Mouse (Mus musculus) kidney, postnatal 0 days (tissue): ENCODE measurements around the gene Mllt3. TPM values are rescaled to one million over a fixed set of nuclear protein-coding genes. Genes with fewer than 3 reads are reported as not detected.

Experiments
- ATAC-seq: fragments of 200-750 bp; cut with Nextera tagmentation; replicated peaks from 2 replicates; pipeline ENCODE4 v1.8.0; 2017; ENCODE audit warnings: low read depth, moderate number of reproducible peaks, moderate TSS enrichment, moderate library complexity; ENCODE audit not compliant: low FRiP score
- DNase-seq: peaks from one replicate; pipeline ENCODE4 v3.0.0-alpha.2; 2016; ENCODE audit warnings: low spot score
- H3K27ac ChIP-seq: fragments of 300-500 bp; sonication (generic); 2 replicates; pipeline ENCODE4 v1.5.1; 2014; ENCODE audit warnings: mild to moderate bottlenecking
- H3K27me3 ChIP-seq: fragments of 300-500 bp; sonication (generic); 2 replicates; pipeline ENCODE4 v1.6.1; 2014; ENCODE audit warnings: low read length, mixed read lengths; ENCODE audit not compliant: insufficient read depth
- H3K36me3 ChIP-seq: fragments of 300-500 bp; sonication (generic); 2 replicates; pipeline ENCODE4 v1.6.1; 2014; ENCODE audit warnings: low read length, mixed read lengths; ENCODE audit not compliant: insufficient read depth
- H3K4me1 ChIP-seq: fragments of 300-500 bp; sonication (generic); replicated peaks from 2 replicates; pipeline ENCODE4 v1.6.1; 2014; ENCODE audit warnings: antibody characterized with exemption, low read length, mixed read lengths; ENCODE audit not compliant: insufficient read depth
- H3K4me2 ChIP-seq: fragments of 300-500 bp; sonication (generic); 2 replicates; pipeline ENCODE4 v1.6.1; 2014; ENCODE audit warnings: mild to moderate bottlenecking, low read length, moderate library complexity, mixed read lengths
- H3K4me3 ChIP-seq: fragments of 300-500 bp; sonication (generic); replicated peaks from 2 replicates; pipeline ENCODE4 v1.5.1; 2014; ENCODE audit warnings: low read depth, low read length
- H3K9ac ChIP-seq: fragments of 300-500 bp; sonication (generic); 2 replicates; pipeline ENCODE4 v1.6.1; 2014; ENCODE audit warnings: low read depth, low read length
- H3K9me3 ChIP-seq: fragments of 300-500 bp; sonication (generic); replicated peaks from 2 replicates; pipeline ENCODE4 v1.6.1; 2016; ENCODE audit warnings: low read length, inconsistent platforms, mixed read lengths
- CTCF ChIP-seq: IDR thresholded peaks from 2 replicates; pipeline ENCODE4 v1.5.1; 2016; ENCODE audit warnings: antibody characterized with exemption, low read depth, mild to moderate bottlenecking, moderate library complexity
- WGBS: fragments of 180-500 bp; shearing (Covaris S2); extraction: QIAGEN DNeasy Blood & Tissue Kit; methylation state at CpG from one replicate; pipeline ENCODE4 v1.1.7; 2014; 5-methylcytosine and 5-hydroxymethylcytosine counted together
- polyA plus RNA-seq: library from polyadenylated mRNA; unstranded; fragments of >200 nt; fragmentation: Nextera tagmentation; extraction: Ambion mirVana; gene quantifications from 2 replicates; pipeline ENCODE4 v1.2.1, GENCODE M21; 2015

Mllt3 gene
- polyA plus RNA-seq, 1 experiment from 2014 or later: 28.9 TPM

DNA sequence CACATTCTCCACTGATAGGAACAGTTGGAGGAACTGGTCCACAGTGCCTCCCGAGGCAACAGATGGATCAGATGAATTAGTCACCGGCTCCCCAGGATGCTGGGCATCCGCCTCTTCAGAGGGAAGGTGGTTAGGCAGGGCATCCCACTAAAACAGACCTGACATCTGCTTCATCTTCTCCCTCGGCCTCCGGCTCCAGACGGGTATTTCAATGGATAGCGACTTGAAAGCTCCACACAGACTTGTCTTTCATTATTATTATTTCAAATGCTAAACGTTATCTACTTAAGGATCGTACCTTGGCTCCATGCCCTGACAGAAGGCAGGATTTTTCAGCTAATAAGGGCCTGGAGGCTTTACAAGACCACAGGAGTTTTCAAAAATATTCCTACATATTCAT lies 214.0 kb downstream of the Mllt3 start:
- Histone ChIP-seq H3K27ac (no peak overlapping the region), H3K36me3 (no peaks in the 10 kb centered on the region), H3K27me3 (no peaks in the 10 kb centered on the region), H3K4me3 (no peak overlapping the region), H3K4me2 (no peak overlapping the region), H3K9me3 (no peaks in the 10 kb centered on the region), H3K4me1 (0 out of 2 replicates have a peak, but pooled peaks cover 3% of the 10 kb centered on the region), H3K9ac (no peak overlapping the region)
- ATAC-seq (no peak), DNase-seq (no peak)
- WGBS: 70% methylated on average over 9 of the region's 9 CpGs
- TF ChIP-seq CTCF: no peak

DNA sequence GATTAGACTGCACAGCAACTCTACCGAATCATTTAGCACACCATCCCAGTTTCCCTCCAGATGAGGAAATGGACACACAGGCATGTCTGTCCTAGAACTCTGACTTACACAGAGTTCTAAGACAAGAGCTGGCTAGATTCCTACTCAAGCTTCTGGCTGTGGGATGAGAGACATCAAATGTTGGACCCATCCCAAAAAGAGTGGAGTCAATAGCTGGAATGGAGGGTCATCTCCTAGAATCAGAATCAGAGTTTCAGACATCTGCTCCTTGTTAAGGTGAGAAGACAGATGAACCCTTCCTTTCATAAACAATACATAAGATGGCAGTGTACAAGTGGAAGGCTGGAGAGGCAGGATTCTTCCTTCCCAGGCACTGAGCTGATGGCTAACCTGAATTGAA lies 214.9 kb downstream of the Mllt3 start:
- DNase-seq (no peak), ATAC-seq (no peak)
- H3K4me2 ChIP-seq: no peak overlapping the region
- no peak overlapping the region for H3K9ac ChIP-seq
- 92% methylated on average over 1 of the region's 1 CpGs for WGBS
- TF ChIP-seq CTCF: no peak
- H3K27me3 ChIP-seq: no peaks in the 10 kb centered on the region
- no peaks in the 10 kb centered on the region for H3K36me3 ChIP-seq
- H3K4me3 ChIP-seq: no peak overlapping the region
- H3K4me1 ChIP-seq: 0 out of 2 replicates have a peak, but pooled peaks cover 3% of the 10 kb centered on the region
- H3K27ac ChIP-seq: no peak overlapping the region
- H3K9me3 ChIP-seq: no peaks in the 10 kb centered on the region

DNA sequence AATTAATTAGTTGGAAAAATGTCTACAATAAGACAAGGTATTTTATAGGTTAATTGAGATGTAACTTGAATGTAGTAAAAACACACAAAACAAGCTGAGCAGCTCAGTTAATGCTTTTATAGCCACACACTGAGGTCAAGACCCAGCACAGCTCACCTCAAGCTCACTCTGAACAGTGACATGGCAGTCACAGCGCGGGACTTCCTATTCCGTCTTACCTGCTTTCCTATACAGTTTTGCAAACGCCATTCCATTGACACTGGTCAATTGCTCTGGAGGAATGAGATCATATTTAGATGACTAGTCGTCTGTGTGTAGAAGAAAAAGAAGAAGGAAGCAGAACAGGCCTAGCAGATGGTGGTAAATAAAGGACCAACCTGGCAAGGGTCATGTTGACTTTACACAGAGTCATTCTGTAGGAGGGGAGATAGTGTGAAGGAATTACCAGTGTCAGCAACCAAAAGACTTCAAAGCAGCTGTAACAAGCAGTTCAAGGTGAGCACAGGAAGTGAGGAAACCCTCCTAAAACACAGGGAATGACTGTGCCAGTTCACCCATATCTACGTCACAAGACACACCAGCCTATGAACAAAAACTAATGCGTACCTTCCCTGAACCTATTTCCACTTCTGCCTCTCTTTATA lies 217.6 kb downstream of the Mllt3 start:
- no peaks in the 10 kb centered on the region for H3K27me3 ChIP-seq
- 0 out of 2 replicates have a peak, but pooled peaks cover 3% of the 10 kb centered on the region for H3K4me1 ChIP-seq
- DNase-seq (no peak), ATAC-seq (no peak)
- H3K36me3 ChIP-seq: no peaks in the 10 kb centered on the region
- H3K9me3 ChIP-seq: no peaks in the 10 kb centered on the region
- H3K4me3 ChIP-seq: no peak overlapping the region
- no peak overlapping the region for H3K27ac ChIP-seq
- H3K9ac ChIP-seq: no peak overlapping the region
- TF ChIP-seq CTCF: no peak
- no peak overlapping the region for H3K4me2 ChIP-seq
- 56% methylated on average over 7 of the region's 7 CpGs for WGBS

DNA sequence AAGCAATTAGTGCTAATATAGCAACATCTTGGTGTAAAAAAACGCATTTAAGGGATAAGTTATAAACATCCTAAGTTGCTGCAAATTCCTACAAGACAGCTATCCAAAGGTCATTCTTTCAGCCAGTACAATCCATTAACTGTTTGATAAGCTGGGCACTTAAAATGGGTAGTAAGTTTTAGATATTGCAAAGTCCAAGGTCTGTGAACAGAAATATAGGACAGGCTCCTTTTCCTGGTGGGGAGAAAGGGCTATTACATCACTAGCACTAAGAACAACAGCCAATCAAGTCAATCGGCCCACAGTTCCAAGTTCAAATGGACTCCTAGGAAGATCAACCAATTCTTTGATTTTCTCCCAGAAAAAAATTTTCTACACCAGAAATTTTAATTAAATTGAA lies 221.3 kb downstream of the Mllt3 start:
- Histone ChIP-seq H3K36me3 (no peaks in the 10 kb centered on the region), H3K4me2 (no peak overlapping the region), H3K9me3 (no peaks in the 10 kb centered on the region), H3K27ac (no peak overlapping the region), H3K27me3 (no peaks in the 10 kb centered on the region), H3K4me3 (no peak overlapping the region), H3K4me1 (0 out of 2 replicates have a peak, but pooled peaks cover 3% of the 10 kb centered on the region), H3K9ac (no peak overlapping the region)
- WGBS: 82% methylated on average over 2 of the region's 2 CpGs
- ATAC-seq (no peak), DNase-seq (no peak)
- TF ChIP-seq CTCF: no peak

GRCm38 (mm10) chr4:87806196-87806987 lies 226.8 kb downstream of the Mllt3 start:
- Histone ChIP-seq H3K4me2 (no peak overlapping the region), H3K9ac (no peak overlapping the region), H3K27ac (no peak overlapping the region), H3K4me3 (no peak overlapping the region), H3K27me3 (no peaks in the 10 kb centered on the region), H3K9me3 (no peaks in the 10 kb centered on the region), H3K36me3 (no peaks in the 10 kb centered on the region), H3K4me1 (no peaks in the 10 kb centered on the region)
- no peak for TF ChIP-seq CTCF
- WGBS: 30% methylated on average over 6 of the region's 6 CpGs
- ATAC-seq (no peak), DNase-seq (no peak)

- TF ChIP-seq CTCF: no peak
- no peaks in the 10 kb centered on the region for H3K27me3 ChIP-seq
- H3K9me3 ChIP-seq: no peaks in the 10 kb centered on the region
- no peaks in the 10 kb centered on the region for H3K36me3 ChIP-seq
- 54% methylated on average over 3 of the region's 3 CpGs for WGBS
- no peak overlapping the region for H3K27ac ChIP-seq
- no peak overlapping the region for H3K4me2 ChIP-seq
- H3K4me1 ChIP-seq: no peaks in the 10 kb centered on the region
- no peak for DNase-seq
- no peak overlapping the region for H3K9ac ChIP-seq
- no peak overlapping the region for H3K4me3 ChIP-seq
- ATAC-seq: no peak
Observed at GRCm38 (mm10) chr4:87804576-87804975, 228.6 kb downstream of the Mllt3 start.
